Mouse (Mus musculus) spleen, postnatal 36 days (tissue): Measurements from ENCODE around the gene Abcc6.
"Not testable (repeated sequence)": the region's sequence is repeated elsewhere in the genome, so short reads cannot be mapped to it uniquely, and the experiment has no call there.

Experiments used
- DNase-seq, 2 experiments: peaks; one replicate each; pipeline ENCODE4 v3.0.0; 2022; ENCODE audit warnings: low spot score in 2 of 2, mixed read lengths in 1 of 2

The Abcc6 gene

GRCm38 (mm10) chr7:46028681-46029080 is 1.4 kb downstream of the Abcc6 start:
- DNase-seq = no peak

GRCm38 (mm10) chr7:46025436-46025835 is 4.7 kb downstream of the Abcc6 start:
- DNase-seq = no peak

- DNase-seq = no peak
Measured at GRCm38 (mm10) chr7:46021951-46022350, 8.2 kb downstream of the Abcc6 start.

- DNase-seq = no peak
Measured at GRCm38 (mm10) chr7:46019594-46019993, 10.5 kb downstream of the Abcc6 start.

GRCm38 (mm10) chr7:46013266-46014010 is 16.7 kb downstream of the Abcc6 start:
- DNase-seq = no peak

- no peak for DNase-seq
Measured at GRCm38 (mm10) chr7:46012121-46012520, 18.0 kb downstream of the Abcc6 start.

GRCm38 (mm10) chr7:46009578-46009977 is 20.5 kb downstream of the Abcc6 start:
- peak; percentile 10 to 26 for DNase-seq

GRCm38 (mm10) chr7:46002748-46003147 is 27.4 kb downstream of the Abcc6 start:
- DNase-seq = no peak

GRCm38 (mm10) chr7:46000577-46000976 is 29.5 kb downstream of the Abcc6 start:
- DNase-seq = no peak

GRCm38 (mm10) chr7:45992470-45992869 is 37.6 kb downstream of the Abcc6 start:
- DNase-seq = no peak

GRCm38 (mm10) chr7:45988344-45988743 is 41.8 kb downstream of the Abcc6 start:
- DNase-seq = no peak

GRCm38 (mm10) chr7:45986893-45987292 is 43.2 kb downstream of the Abcc6 start:
- no peak for DNase-seq

- DNase-seq = no peak
Measured at GRCm38 (mm10) chr7:45981612-45982011, 48.5 kb downstream of the Abcc6 start.

GRCm38 (mm10) chr7:45974512-45974911 is 55.6 kb downstream of the Abcc6 start:
- DNase-seq = no peak

GRCm38 (mm10) chr7:45974103-45974502 is 56.0 kb downstream of the Abcc6 start:
- DNase-seq = no peak

GRCm38 (mm10) chr7:45973271-45973687 is 56.8 kb downstream of the Abcc6 start:
- DNase-seq = no peak

GRCm38 (mm10) chr7:45971831-45972723 is 58.0 kb downstream of the Abcc6 start:
- no peak for DNase-seq

- no peak for DNase-seq
Measured at GRCm38 (mm10) chr7:45956611-45957010, 73.5 kb downstream of the Abcc6 start.

- DNase-seq = no peak
Measured at GRCm38 (mm10) chr7:45949061-45949460, 81.0 kb downstream of the Abcc6 start.

GRCm38 (mm10) chr7:45943280-45943679 is 86.8 kb downstream of the Abcc6 start:
- not testable (repeated sequence) for DNase-seq

- DNase-seq = no peak
Measured at GRCm38 (mm10) chr7:45941986-45942385, 88.1 kb downstream of the Abcc6 start.

- DNase-seq = no peak
Measured at GRCm38 (mm10) chr7:45939836-45940235, 90.3 kb downstream of the Abcc6 start.

GRCm38 (mm10) chr7:45935114-45935513 is 95.0 kb downstream of the Abcc6 start:
- DNase-seq = peak; percentile 62 to 70
